In genomic region chr19:57489527-57489926, GRCm38 (mm10) we compare ENCODE assay signal across 22 mouse cellular contexts.
"Had no signal": no experiment of that assay in that cellular context is flagged by ENCODE, and none has a peak within 500 bp of the region (broad histone marks: within the 10 kb centered on the region; RNA-seq: fewer than 3 reads in every experiment).

No protein-coding gene starts in this region.

- H3K4me2 ChIP-seq: kidney, embryonic 15.5 days; liver, embryonic 15.5 days; midbrain, embryonic 12.5 days; neural tube, embryonic 13.5 days; stomach, embryonic 15.5 days had no signal

- H3K36me3 ChIP-seq: midbrain, embryonic 12.5 days had no signal

- ATAC-seq: hindbrain, postnatal 0 days; inflammation-experienced regulatory T-cells, adult 6 months; intestine, embryonic 16.5 days; midbrain, embryonic 16.5 days had no signal

- H3K9me3 ChIP-seq: kidney, embryonic 15.5 days; liver, embryonic 15.5 days; midbrain, embryonic 12.5 days; neural tube, embryonic 13.5 days; stomach, embryonic 15.5 days had no signal

- H3K4me3 ChIP-seq: kidney, embryonic 15.5 days; left cerebral cortex, adult 2 months; liver, embryonic 15.5 days; midbrain, embryonic 12.5 days; myocyte; neural tube, embryonic 13.5 days; stomach, embryonic 15.5 days had no signal

- H3K27me3 ChIP-seq: kidney, embryonic 15.5 days; liver, embryonic 15.5 days; midbrain, embryonic 12.5 days; neural tube, embryonic 13.5 days; stomach, embryonic 15.5 days had no signal

- DNase-seq: kidney, postnatal 10 days; layer of hippocampus, postnatal 36 days; lung, adult 2 months; lung, postnatal 14 days; lung, postnatal 4 days; retina, postnatal 1 day; right cerebral cortex, postnatal 25 days; spleen, adult 18-20 months; thymus, adult 2 months; thymus, postnatal 14 days; thymus, postnatal 4 days had no signal

- H3K4me1 ChIP-seq: liver, embryonic 15.5 days; stomach, embryonic 15.5 days had no signal

- H3K9ac ChIP-seq: kidney, embryonic 15.5 days; liver, embryonic 15.5 days; midbrain, embryonic 12.5 days; neural tube, embryonic 13.5 days; stomach, embryonic 15.5 days had no signal

- H3K27ac ChIP-seq: hindbrain, postnatal 0 days; kidney, embryonic 15.5 days; left cerebral cortex, adult 2 months; liver, embryonic 15.5 days; midbrain, embryonic 12.5 days; stomach, embryonic 15.5 days had no signal
